Mouse (Mus musculus) liver, embryonic 14.5 days (tissue): Measurements from ENCODE around the gene Med11.

Experiments
- CTCF ChIP-seq: IDR thresholded peaks from 2 replicates; pipeline ENCODE4 v1.5.1; 2016; ENCODE audit warnings: antibody characterized with exemption, low read depth, control low read depth
- EP300 ChIP-seq: IDR thresholded peaks from 2 replicates; pipeline ENCODE4 v1.6.1; 2016; ENCODE audit warnings: antibody characterized with exemption, low read depth

- TF ChIP-seq CTCF: no peak
- no peak for TF ChIP-seq EP300
Observed at GRCm38 (mm10) chr11:70440637-70441036, 11.1 kb upstream of the Med11 start.
